ENCODE assay signal across 28 mouse cellular contexts in the genomic region with DNA sequence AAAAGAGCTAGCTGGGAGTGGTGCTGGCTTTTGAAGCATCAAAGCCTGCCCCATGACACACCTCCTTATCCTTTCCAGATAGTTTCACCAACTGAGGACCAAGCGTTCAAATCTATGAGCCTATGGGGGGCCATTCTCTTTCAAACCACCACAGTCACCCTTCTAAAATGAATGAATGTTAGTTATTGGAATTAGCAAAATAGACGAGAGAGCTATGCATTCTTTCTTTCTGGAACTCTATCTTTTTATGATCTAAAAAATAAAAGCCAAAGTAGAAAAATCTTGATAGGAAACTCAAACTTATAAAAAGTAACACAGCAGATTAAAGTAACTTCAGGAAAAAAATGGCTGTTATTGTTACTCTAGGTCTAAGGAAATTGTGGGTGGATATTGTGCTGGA.
"Had no signal": no experiment of that assay in that cellular context is flagged by ENCODE, and none has a peak within 500 bp of the region (broad histone marks: within the 10 kb centered on the region; RNA-seq: fewer than 3 reads in every experiment).

No protein-coding gene starts in this region.

- H3K27ac ChIP-seq: embryonic facial prominence, embryonic 10.5 days; embryonic facial prominence, embryonic 12.5 days; embryonic facial prominence, embryonic 13.5 days; embryonic facial prominence, embryonic 15.5 days; forebrain, embryonic 10.5 days; forebrain, embryonic 12.5 days; forebrain, embryonic 13.5 days; forebrain, embryonic 15.5 days; gastrocnemius, adult 2 months; heart, adult 2 months had no signal

- H3K4me3 ChIP-seq: embryonic facial prominence, embryonic 10.5 days; embryonic facial prominence, embryonic 12.5 days; embryonic facial prominence, embryonic 13.5 days; embryonic facial prominence, embryonic 15.5 days; erythroblast, embryonic 14.5 days; forebrain, embryonic 10.5 days; forebrain, embryonic 12.5 days; forebrain, embryonic 13.5 days; forebrain, embryonic 15.5 days; gastrocnemius, adult 2 months; heart, adult 2 months had no signal

- DNase-seq: cerebellum, adult 8-10 months; cerebellum, adult 9-10 months; cerebellum, adult 9-11 months; cerebellum, postnatal 10 days; cerebellum, postnatal 14 days; cerebellum, postnatal 25 days; cerebellum, postnatal 36 days; embryo, embryonic 11 days; forebrain, postnatal 0 days; gastrocnemius, adult 2 months; gastrocnemius, postnatal 10 days; gastrocnemius, postnatal 14 days; gastrocnemius, postnatal 25 days; gastrocnemius, postnatal 36 days; heart, adult 11 months; heart, adult 18-20 months; heart, adult 2 months had no signal

- H3K4me2 ChIP-seq: embryonic facial prominence, embryonic 12.5 days; embryonic facial prominence, embryonic 13.5 days; embryonic facial prominence, embryonic 15.5 days; forebrain, embryonic 12.5 days; forebrain, embryonic 13.5 days; forebrain, embryonic 15.5 days had no signal

- H3K27me3 ChIP-seq: embryonic facial prominence, embryonic 12.5 days; embryonic facial prominence, embryonic 13.5 days; embryonic facial prominence, embryonic 15.5 days; forebrain, embryonic 12.5 days; forebrain, embryonic 13.5 days; forebrain, embryonic 15.5 days had no signal

- ATAC-seq: forebrain, embryonic 13.5 days; forebrain, embryonic 14.5 days; forebrain, embryonic 15.5 days; forebrain, embryonic 16.5 days; forebrain, postnatal 0 days had no signal

- H3K9ac ChIP-seq: embryonic facial prominence, embryonic 12.5 days; embryonic facial prominence, embryonic 13.5 days; embryonic facial prominence, embryonic 15.5 days; forebrain, embryonic 12.5 days; forebrain, embryonic 13.5 days; forebrain, embryonic 15.5 days; forebrain, postnatal 0 days had no signal

- H3K9me3 ChIP-seq: embryonic facial prominence, embryonic 10.5 days; embryonic facial prominence, embryonic 12.5 days; embryonic facial prominence, embryonic 13.5 days; embryonic facial prominence, embryonic 15.5 days; forebrain, embryonic 10.5 days; forebrain, embryonic 12.5 days; forebrain, embryonic 13.5 days; forebrain, embryonic 15.5 days had no signal

- H3K4me1 ChIP-seq: embryonic facial prominence, embryonic 10.5 days; embryonic facial prominence, embryonic 12.5 days; embryonic facial prominence, embryonic 15.5 days; forebrain, embryonic 15.5 days had no signal
